Mouse (Mus musculus): ENCODE data around the gene Ppp1r15b.

DNA sequence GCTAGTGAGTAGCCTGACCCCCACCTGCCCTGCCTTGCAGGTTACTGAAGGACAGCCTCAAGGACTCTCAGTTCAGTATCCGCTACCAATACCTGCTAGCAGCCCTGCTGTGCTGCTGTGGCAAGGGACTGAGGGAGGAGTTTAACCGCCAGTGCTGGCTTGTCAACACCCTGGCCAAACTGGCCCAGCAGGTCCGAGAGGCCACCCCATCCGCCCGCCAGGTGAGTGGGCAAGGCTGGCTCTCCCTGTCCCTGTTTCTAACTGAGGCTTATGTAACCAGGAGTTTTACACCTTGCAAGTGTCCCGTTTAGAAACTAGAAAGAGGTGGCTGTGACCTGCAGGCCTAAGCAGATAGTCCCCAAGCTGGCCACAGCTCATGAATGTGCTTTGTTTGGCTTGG, 40.3 kb upstream of the Ppp1r15b start:
- TF ChIP-seq CTCF (IDR thresholded peaks at IDR 0.05; ENCODE audit: low read depth, low read length), result no peak
- TF ChIP-seq POLR2A (IDR thresholded peaks at IDR 0.05; ENCODE audit: borderline replicate concordance, low read depth, low read length), result no peak
